Mouse (Mus musculus): Measurements from ENCODE around the gene Actg1. TPM values are rescaled to one million over a fixed set of nuclear protein-coding genes. Genes with fewer than 3 reads are reported as not detected.

The Actg1 gene
- polyA plus RNA-seq, 1 experiment = 7,516 TPM

DNA sequence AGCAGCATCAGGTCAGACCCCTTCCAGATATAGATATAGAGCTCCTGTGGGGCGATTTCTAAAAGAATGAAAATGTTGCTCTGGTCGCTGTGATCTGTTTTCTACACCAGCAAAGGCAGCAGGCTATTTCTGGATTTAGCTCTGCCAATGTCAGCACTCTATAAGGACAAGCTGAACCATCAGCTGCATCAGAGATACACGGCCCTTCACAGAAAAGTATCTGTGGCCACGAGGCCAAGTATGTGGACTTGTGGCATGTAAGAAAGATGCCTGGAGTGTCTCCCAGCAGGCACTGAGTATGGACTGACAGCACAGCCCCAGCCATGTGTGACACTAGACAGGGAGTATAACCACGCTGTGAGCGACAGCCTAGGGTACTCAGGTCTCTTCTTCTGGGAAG, 38.3 kb upstream of the Actg1 start:
- TF ChIP-seq MYOD1 (IDR thresholded peaks at IDR 0.05; ENCODE audit: control insufficient read depth, insufficient read length, low read depth) (no peak), FOSL1 (IDR thresholded peaks at IDR 0.05; ENCODE audit: insufficient read depth, low read length, poor library complexity, severe bottlenecking) (no peak), CTCF (IDR thresholded peaks at IDR 0.05; ENCODE audit: control insufficient read depth, insufficient read depth, insufficient read length) (no peak), CEBPB (IDR thresholded peaks at IDR 0.05; ENCODE audit: low read depth) (no peak), USF1 (IDR thresholded peaks at IDR 0.05; ENCODE audit: low read depth) (no peak)
- no peaks in the 10 kb centered on the region for H3K79me2 ChIP-seq (ENCODE audit: control insufficient read depth, insufficient read depth)
- H3ac ChIP-seq (ENCODE audit: control insufficient read depth, insufficient read length, low read depth) = no peak overlapping the region
- peaks cover 86% of the 10 kb centered on the region for H3K36me3 ChIP-seq (ENCODE audit: control insufficient read depth, insufficient read depth)
- H3K4me3 ChIP-seq (ENCODE audit: insufficient read depth, poor library complexity, severe bottlenecking) = no peak overlapping the region
- H3K79me3 ChIP-seq (ENCODE audit: low read depth) = no peaks in the 10 kb centered on the region
- no peaks in the 10 kb centered on the region for H3K27me3 ChIP-seq (ENCODE audit: control insufficient read depth, insufficient read depth, insufficient read length)

DNA sequence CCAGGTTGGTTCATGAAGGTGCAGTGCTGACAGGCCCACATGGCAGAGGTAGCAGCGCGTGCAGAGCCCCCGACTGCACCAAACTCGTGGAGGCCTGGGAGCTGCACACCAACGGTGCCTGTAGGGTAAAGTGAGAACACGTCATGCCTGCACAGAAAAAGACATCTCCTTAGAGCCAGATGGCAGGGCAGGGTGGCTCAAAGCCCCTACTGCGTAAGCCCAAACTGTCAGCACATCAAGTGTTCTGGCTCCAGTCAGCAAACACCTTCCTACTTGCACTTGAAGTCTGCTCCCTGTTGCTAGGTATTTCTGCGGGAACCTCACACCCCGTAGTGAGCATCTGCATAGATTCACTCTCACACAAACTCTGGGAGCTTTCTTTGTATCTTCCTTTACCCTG, 34.2 kb upstream of the Actg1 start:
- Histone ChIP-seq H3K27me3 (ENCODE audit: control insufficient read depth, insufficient read depth, insufficient read length) (no peaks in the 10 kb centered on the region), H3K79me3 (ENCODE audit: low read depth) (peaks cover 3% of the 10 kb centered on the region), H3K36me3 (ENCODE audit: control insufficient read depth, insufficient read depth) (peaks cover 79% of the 10 kb centered on the region), H3ac (ENCODE audit: control insufficient read depth, insufficient read length, low read depth) (no peak overlapping the region), H3K4me3 (ENCODE audit: insufficient read depth, poor library complexity, severe bottlenecking) (no peak overlapping the region), H3K79me2 (ENCODE audit: control insufficient read depth, insufficient read depth) (peaks cover 8% of the 10 kb centered on the region)
- TF ChIP-seq MAX (IDR thresholded peaks at IDR 0.05) (no peak), MYOG (IDR thresholded peaks at IDR 0.05; ENCODE audit: control insufficient read depth, extremely low read depth, insufficient read length) (no peak), CEBPB (IDR thresholded peaks at IDR 0.05; ENCODE audit: low read depth) (no peak), FOSL1 (IDR thresholded peaks at IDR 0.05; ENCODE audit: insufficient read depth, low read length, poor library complexity, severe bottlenecking) (no peak), USF1 (IDR thresholded peaks at IDR 0.05; ENCODE audit: low read depth) (no peak), CTCF (IDR thresholded peaks at IDR 0.05; ENCODE audit: control insufficient read depth, insufficient read depth, insufficient read length) (no peak)

DNA sequence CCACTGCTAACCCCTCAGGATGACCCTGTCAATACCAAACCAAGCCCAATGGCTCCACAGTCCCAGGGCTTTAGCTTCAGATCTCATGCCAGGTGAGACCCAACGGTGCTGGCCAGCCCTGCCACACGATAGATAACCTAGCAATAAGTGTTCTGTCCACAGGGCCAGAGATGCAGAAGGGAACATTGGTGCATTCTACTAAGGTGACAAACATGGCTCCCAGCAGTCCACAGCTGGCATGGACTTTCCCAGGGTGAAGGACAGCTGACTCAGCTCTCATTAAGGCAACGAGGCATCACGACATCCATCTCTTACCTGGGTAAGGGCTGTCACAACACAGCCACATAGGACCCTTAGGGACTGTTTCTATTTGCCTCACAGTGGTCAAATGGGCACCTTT, 32.8 kb upstream of the Actg1 start:
- no peak overlapping the region for H3ac ChIP-seq (ENCODE audit: control insufficient read depth, insufficient read length, low read depth)
- H3K36me3 ChIP-seq (ENCODE audit: control insufficient read depth, insufficient read depth) = peaks cover 76% of the 10 kb centered on the region
- no peak for TF ChIP-seq USF1 (IDR thresholded peaks at IDR 0.05; ENCODE audit: low read depth)
- TF ChIP-seq CEBPB (IDR thresholded peaks at IDR 0.05; ENCODE audit: low read depth) = no peak
- TF ChIP-seq MYOD1 (IDR thresholded peaks at IDR 0.05; ENCODE audit: control insufficient read depth, insufficient read length, low read depth) = no peak
- TF ChIP-seq CTCF (IDR thresholded peaks at IDR 0.05; ENCODE audit: control insufficient read depth, insufficient read depth, insufficient read length) = no peak
- TF ChIP-seq MYOG (IDR thresholded peaks at IDR 0.05; ENCODE audit: control insufficient read depth, extremely low read depth, insufficient read length) = no peak
- TF ChIP-seq FOSL1 (IDR thresholded peaks at IDR 0.05; ENCODE audit: insufficient read depth, low read length, poor library complexity, severe bottlenecking) = no peak
- TF ChIP-seq MAX (IDR thresholded peaks at IDR 0.05) = no peak
- peaks cover 20% of the 10 kb centered on the region for H3K79me2 ChIP-seq (ENCODE audit: control insufficient read depth, insufficient read depth)
- peaks cover 4% of the 10 kb centered on the region for H3K79me3 ChIP-seq (ENCODE audit: low read depth)
- H3K4me3 ChIP-seq (ENCODE audit: insufficient read depth, poor library complexity, severe bottlenecking) = no peak overlapping the region
- H3K27me3 ChIP-seq (ENCODE audit: control insufficient read depth, insufficient read depth, insufficient read length) = no peaks in the 10 kb centered on the region

- peaks cover 74% of the 10 kb centered on the region for H3K36me3 ChIP-seq (ENCODE audit: control insufficient read depth, insufficient read depth)
- no peaks in the 10 kb centered on the region for H3K27me3 ChIP-seq (ENCODE audit: control insufficient read depth, insufficient read depth, insufficient read length)
- peaks cover 20% of the 10 kb centered on the region for H3K79me2 ChIP-seq (ENCODE audit: control insufficient read depth, insufficient read depth)
- no peak for TF ChIP-seq USF1 (IDR thresholded peaks at IDR 0.05; ENCODE audit: low read depth)
- TF ChIP-seq CEBPB (IDR thresholded peaks at IDR 0.05; ENCODE audit: low read depth) = no peak
- no peak for TF ChIP-seq FOSL1 (IDR thresholded peaks at IDR 0.05; ENCODE audit: insufficient read depth, low read length, poor library complexity, severe bottlenecking)
- TF ChIP-seq CTCF (IDR thresholded peaks at IDR 0.05; ENCODE audit: control insufficient read depth, insufficient read depth, insufficient read length) = no peak
- no peak for TF ChIP-seq MAX (IDR thresholded peaks at IDR 0.05)
- no peak for TF ChIP-seq MYOD1 (IDR thresholded peaks at IDR 0.05; ENCODE audit: control insufficient read depth, insufficient read length, low read depth)
- TF ChIP-seq MYOG (IDR thresholded peaks at IDR 0.05; ENCODE audit: control insufficient read depth, extremely low read depth, insufficient read length) = no peak
- H3ac ChIP-seq (ENCODE audit: control insufficient read depth, insufficient read length, low read depth) = no peak overlapping the region
- no peak overlapping the region for H3K4me3 ChIP-seq (ENCODE audit: insufficient read depth, poor library complexity, severe bottlenecking)
- H3K79me3 ChIP-seq (ENCODE audit: low read depth) = peaks cover 4% of the 10 kb centered on the region
Observed at GRCm38 (mm10) chr11:120380271-120380670, 31.9 kb upstream of the Actg1 start.

DNA sequence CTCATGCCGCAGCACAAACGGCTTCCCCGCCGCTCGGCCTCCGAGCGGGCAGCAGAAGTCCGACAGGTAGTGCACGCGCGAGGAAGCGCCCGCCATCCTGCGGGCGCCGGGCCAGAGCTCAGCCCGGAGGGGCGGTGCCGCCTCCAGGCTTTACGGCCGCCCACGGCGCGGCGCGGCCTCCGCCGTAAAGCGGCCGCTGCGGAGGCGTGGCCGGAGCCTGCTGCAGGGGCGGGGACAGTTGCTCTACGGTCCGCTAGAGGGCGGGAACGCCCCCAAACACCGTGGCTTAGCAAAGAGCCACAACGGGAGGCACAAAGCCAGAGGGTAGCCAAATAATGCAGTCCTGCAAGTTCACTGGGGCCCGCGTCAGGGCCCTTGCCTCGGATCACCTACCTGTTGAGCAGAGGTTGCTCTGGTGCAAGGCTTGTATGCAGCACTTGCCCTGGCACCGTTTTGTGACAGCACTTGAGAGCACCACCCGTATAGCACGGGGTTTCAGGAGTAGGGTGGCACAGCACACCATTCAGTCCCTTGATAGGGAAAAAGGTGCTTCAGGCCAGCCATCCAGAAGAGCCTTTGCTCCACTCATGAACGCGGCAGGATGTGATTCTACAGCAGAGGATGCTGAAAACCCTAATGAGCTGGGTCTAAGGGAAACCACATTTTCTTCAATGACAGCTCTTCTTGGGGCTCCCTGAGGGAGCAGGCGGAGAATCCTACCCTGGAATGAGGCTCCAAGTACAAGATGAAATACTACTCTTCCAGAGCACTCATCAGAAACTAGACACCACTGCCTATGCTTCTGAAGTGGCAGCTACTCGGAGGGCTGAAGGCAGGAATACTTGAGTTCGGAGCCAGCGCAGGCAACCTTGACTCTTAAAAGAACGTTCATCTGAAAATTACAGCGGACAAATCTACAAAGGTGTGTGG, 30.5 kb upstream of the Actg1 start, which contains the start of gene Faap100:
Faap100 (minus strand) TSS at position 154 of the 930 bp plus-strand sequence.
- peaks cover 4% of the 10 kb centered on the region for H3K79me3 ChIP-seq (ENCODE audit: low read depth)
- peak within 1 kb of the TSS; percentile 76 for H3ac ChIP-seq (ENCODE audit: control insufficient read depth, insufficient read length, low read depth)
- peaks cover 20% of the 10 kb centered on the region for H3K79me2 ChIP-seq (ENCODE audit: control insufficient read depth, insufficient read depth)
- H3K36me3 ChIP-seq (ENCODE audit: control insufficient read depth, insufficient read depth) = peaks cover 64% of the 10 kb centered on the region
- H3K4me3 ChIP-seq (ENCODE audit: insufficient read depth, poor library complexity, severe bottlenecking) = peak within 1 kb of the TSS; percentile 69
- H3K27me3 ChIP-seq (ENCODE audit: control insufficient read depth, insufficient read depth, insufficient read length) = no peaks in the 10 kb centered on the region
- peak; percentile 55 for TF ChIP-seq CTCF (IDR thresholded peaks at IDR 0.05; ENCODE audit: control insufficient read depth, insufficient read depth, insufficient read length)
- TF ChIP-seq MAX (IDR thresholded peaks at IDR 0.05) = peak; percentile 84
- no peak for TF ChIP-seq MYOD1 (IDR thresholded peaks at IDR 0.05; ENCODE audit: control insufficient read depth, insufficient read length, low read depth)
